Mouse (Mus musculus) small intestine, adult 2 months (tissue): ENCODE measurements around the gene Sept1.

ENCODE experiments used
- CTCF ChIP-seq: fragments of 200-500 bp; IDR thresholded peaks from 2 replicates; pipeline ENCODE4 v1.5.1; 2012; ENCODE audit warnings: low read depth, mild to moderate bottlenecking, control low read depth, inconsistent platforms, low read length, moderate library complexity, mixed read lengths; ENCODE audit not compliant: insufficient replicate concordance, insufficient read length; ENCODE audit errors: extremely low read depth
- POLR2A ChIP-seq: fragments of 200-500 bp; IDR thresholded peaks from 2 replicates; pipeline ENCODE4 v1.6.1; 2012; ENCODE audit warnings: low read depth, mild to moderate bottlenecking, control low read depth, inconsistent platforms, low read length, moderate library complexity

DNA sequence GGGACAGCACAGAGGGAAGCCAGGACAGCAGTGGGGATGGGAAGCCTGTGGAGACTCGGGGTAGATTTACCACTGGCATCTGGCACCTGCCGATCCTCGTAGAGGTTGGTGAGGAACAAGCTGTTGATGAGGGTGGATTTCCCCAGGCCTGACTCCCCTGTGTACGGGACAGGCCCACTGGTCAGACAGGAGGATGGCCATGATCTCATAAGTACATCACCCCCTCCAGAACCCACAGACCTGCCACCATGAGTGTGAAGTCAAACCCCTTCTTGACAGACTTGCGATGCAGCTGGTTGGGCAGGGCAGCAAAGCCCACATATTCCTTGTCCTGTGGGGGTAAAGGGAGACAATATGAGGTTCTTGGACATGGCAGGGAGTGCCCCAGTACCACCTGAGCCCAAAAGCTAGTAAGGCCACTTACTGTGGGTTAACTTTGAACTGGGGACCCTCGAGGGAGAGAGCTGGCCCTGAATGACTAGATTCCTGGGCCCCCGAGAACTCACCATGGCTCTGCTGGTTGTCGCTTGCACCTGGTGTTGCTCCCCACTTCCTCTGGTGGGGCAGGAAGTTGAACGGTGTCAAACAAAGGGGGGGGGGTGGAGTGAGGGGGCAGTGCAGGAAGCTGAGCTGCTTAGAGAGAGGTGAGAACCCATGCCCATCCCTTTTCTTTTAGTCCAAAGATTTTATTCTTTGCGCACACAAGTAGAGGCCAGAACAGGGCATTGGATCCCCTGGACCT lies 14.9 kb downstream of the Sept1 start:
- TF ChIP-seq CTCF (no peak), POLR2A (no peak; the same call in 1 of the 2 replicates)
